In the genomic region with DNA sequence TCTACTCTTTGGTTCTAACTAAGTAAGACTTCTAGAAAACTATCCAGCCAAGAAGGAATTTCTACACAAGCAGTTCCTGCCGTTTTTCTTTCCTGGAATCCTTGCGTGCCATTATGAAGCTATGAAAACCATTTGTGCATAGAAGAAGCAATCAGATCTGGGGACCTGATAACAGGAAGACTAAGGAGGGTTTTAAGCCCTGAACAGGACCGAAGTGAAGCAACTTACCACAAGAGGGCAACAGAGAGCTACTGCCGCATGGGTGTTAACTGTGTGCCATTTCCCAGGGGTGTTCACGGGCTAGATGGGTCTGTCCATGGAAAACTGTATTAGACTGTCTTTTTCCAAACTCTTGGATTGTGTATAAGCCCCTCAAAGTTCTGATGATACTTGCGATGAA, we compare ENCODE assay signal across 8 mouse cellular contexts. TPM values are rescaled to one million over a fixed set of nuclear protein-coding genes. Genes with fewer than 3 reads are reported as not detected.
DNase-seq lines count a peak whose midpoint lies in the region; TF ChIP-seq lines count a peak whose summit lies in the region.
"Had no signal": no experiment of that assay in that cellular context is flagged by ENCODE, and none has a peak within 500 bp of the region (broad histone marks: within the 10 kb centered on the region; RNA-seq: fewer than 3 reads in every experiment).

No protein-coding gene starts in this region.

- no peak overlapping the region for H3K27ac ChIP-seq in cerebellum, adult 2 months (ENCODE audit: insufficient read depth, low read length)

- peak; percentile 92 for TF ChIP-seq CTCF in cerebellum, adult 2 months (IDR thresholded peaks at IDR 0.05; ENCODE audit: borderline replicate concordance, insufficient read depth, low read depth, low read length)

- H3K4me1 ChIP-seq in cerebellum, adult 2 months (ENCODE audit: control insufficient read depth, insufficient read depth, low read length) = peaks cover 4% of the 10 kb centered on the region

- WGBS in cerebellum, adult 2 months = 15% methylated on average over 6 of the region's 6 CpGs

- DNase-seq in WW6 (ENCODE audit: low read depth, low spot score) = peak; percentile 38
- DNase-seq in cerebellum, adult 2 months = peak; percentile 68 to 73
- DNase-seq in forelimb bud, embryonic 11.5 days (ENCODE audit: low read depth, low spot score) = peak; percentile 75
- peak; percentile 53 for DNase-seq in hindlimb bud, embryonic 11.5 days (ENCODE audit: extremely low spot score, low read depth, low spot score)
- DNase-seq in left cerebral cortex, adult 11 months (ENCODE audit: low spot score) = peak; percentile 74
- DNase-seq in lung, postnatal 36 days = peak; percentile 85
- DNase-seq in retina, postnatal 7 days (ENCODE audit: low read depth, low spot score) = peak; percentile 71

- TF ChIP-seq POLR2A in cerebellum, adult 2 months (IDR thresholded peaks at IDR 0.05; ENCODE audit: borderline replicate concordance, insufficient read depth, low read length) = no peak

- no peaks in the 10 kb centered on the region for H3K27me3 ChIP-seq in cerebellum, adult 2 months (ENCODE audit: control insufficient read depth, insufficient read depth, low read length)

- H3K4me3 ChIP-seq in cerebellum, adult 2 months (replicated peaks; ENCODE audit: insufficient read depth, low read depth, low read length) = no peak overlapping the region

RNA-seq across cellular contexts. Expression of a gene that starts 24.8 kb away (rescaled TPM):
- 0.19 and 0.64 TPM in 2 replicates for polyA plus RNA-seq in cerebellum, adult 2 months (2012; rRNA removed)

RNA-seq across cellular contexts. Expression of a gene that starts 31.9 kb away (rescaled TPM):
- polyA plus RNA-seq in cerebellum, adult 2 months (2012; rRNA removed) = 30.2 and 36.0 TPM in 2 replicates

RNA-seq across cellular contexts. Expression of a gene that starts 57.1 kb away (rescaled TPM):
- 0.41 and 0.59 TPM in 2 replicates for polyA plus RNA-seq in cerebellum, adult 2 months (2012; rRNA removed)
- polyA plus RNA-seq: stomach, embryonic 14.5 days had no signal
